Mouse (Mus musculus): ENCODE data around the gene Hormad2. TPM values are rescaled to one million over a fixed set of nuclear protein-coding genes. Genes with fewer than 3 reads are reported as not detected.

Hormad2 gene
- polyA plus RNA-seq, 1 experiment from 2014 or later: 0.51 TPM

DNA sequence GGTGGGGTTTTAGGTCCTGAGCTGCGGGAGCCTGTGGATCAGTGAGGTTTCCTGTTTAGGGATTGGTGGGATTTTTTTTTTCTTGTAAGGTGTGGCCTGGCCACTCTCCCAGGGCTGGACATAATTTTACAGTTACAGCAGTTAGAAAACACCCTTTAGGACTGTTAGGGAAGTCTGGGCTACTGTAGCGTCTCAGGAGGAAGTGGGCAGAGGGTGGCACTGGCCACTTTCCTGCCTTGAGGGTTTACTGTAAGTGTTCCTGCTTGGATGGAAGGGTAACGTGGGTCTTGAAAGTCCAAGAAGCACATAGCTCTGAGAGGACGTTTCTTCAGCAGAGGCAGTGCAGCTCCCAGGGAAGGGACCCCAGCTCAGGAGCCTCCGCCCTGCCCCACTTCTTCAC, 19.7 kb upstream of the Hormad2 start:
- no peaks in the 10 kb centered on the region for H3K27me3 ChIP-seq (ENCODE audit: control insufficient read depth, insufficient read depth, low read length)
- H3K4me3 ChIP-seq (ENCODE audit: low read depth, low read length): no peak overlapping the region
- no peak overlapping the region for H3K4me2 ChIP-seq (replicated peaks; ENCODE audit: low read depth)
- TF ChIP-seq CTCF (IDR thresholded peaks at IDR 0.05; ENCODE audit: low read depth): no peak
- no peak for TF ChIP-seq EP300 (optimal IDR thresholded peaks at IDR 0.05)
- no peaks in the 10 kb centered on the region for H3K36me3 ChIP-seq (ENCODE audit: control insufficient read depth, insufficient read depth, low read length)
- no peak overlapping the region for H3K9ac ChIP-seq (ENCODE audit: low read length)
- H3K4me1 ChIP-seq (replicated peaks; ENCODE audit: control insufficient read depth, insufficient read depth): no peaks in the 10 kb centered on the region
- ATAC-seq (ENCODE audit: low FRiP score, low TSS enrichment): no peak
- 54% methylated on average over 5 of the region's 5 CpGs for WGBS
- H3K27ac ChIP-seq (replicated peaks): no peak overlapping the region
- no peaks in the 10 kb centered on the region for H3K9me3 ChIP-seq (ENCODE audit: control insufficient read depth, low read length)
- DNase-seq (ENCODE audit: low spot score): no peak

DNA sequence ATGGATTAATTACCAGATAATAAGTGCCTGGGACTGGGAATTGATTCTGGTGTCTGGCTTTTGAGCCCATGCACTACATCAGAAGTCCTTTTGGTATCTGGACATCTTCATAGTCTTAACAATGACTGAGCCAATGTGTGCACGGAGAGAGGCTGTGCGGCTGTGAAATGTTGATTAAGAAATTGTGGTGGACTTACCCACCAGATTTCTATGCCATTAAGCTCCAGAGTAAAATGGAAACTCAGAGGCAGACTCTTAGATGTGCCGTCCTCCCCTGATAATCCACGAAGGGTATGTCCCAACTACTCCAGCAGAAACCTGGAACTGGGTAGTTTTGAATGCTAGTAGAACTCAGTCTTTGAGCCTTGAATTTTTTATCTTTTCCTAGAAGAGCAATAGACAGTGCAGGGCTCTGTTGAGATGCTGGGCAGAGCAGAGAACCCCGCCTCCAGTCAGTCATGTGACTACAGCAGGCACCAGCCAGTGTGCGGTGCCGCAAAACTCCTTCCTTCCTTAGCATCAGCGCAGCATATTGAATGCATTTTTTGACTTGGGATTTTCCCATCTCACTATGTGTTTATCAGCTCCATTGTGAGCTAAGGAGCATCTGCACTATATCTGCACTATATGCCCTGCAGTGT, 14.1 kb upstream of the Hormad2 start:
- H3K9ac ChIP-seq (ENCODE audit: low read length): no peak overlapping the region
- H3K9me3 ChIP-seq (ENCODE audit: control insufficient read depth, low read length): no peaks in the 10 kb centered on the region
- ATAC-seq (ENCODE audit: low FRiP score, low TSS enrichment): no peak
- no peak overlapping the region for H3K4me3 ChIP-seq (ENCODE audit: low read depth, low read length)
- H3K27ac ChIP-seq (replicated peaks): no peak overlapping the region
- no peak overlapping the region for H3K4me2 ChIP-seq (replicated peaks; ENCODE audit: low read depth)
- no peaks in the 10 kb centered on the region for H3K4me1 ChIP-seq (replicated peaks; ENCODE audit: control insufficient read depth, insufficient read depth)
- H3K36me3 ChIP-seq (ENCODE audit: control insufficient read depth, insufficient read depth, low read length): no peaks in the 10 kb centered on the region
- no peak for TF ChIP-seq EP300 (optimal IDR thresholded peaks at IDR 0.05)
- TF ChIP-seq CTCF (IDR thresholded peaks at IDR 0.05; ENCODE audit: low read depth): no peak
- 82% methylated on average over 8 of the region's 8 CpGs for WGBS
- no peak for DNase-seq (ENCODE audit: low spot score)
- no peaks in the 10 kb centered on the region for H3K27me3 ChIP-seq (ENCODE audit: control insufficient read depth, insufficient read depth, low read length)

DNA sequence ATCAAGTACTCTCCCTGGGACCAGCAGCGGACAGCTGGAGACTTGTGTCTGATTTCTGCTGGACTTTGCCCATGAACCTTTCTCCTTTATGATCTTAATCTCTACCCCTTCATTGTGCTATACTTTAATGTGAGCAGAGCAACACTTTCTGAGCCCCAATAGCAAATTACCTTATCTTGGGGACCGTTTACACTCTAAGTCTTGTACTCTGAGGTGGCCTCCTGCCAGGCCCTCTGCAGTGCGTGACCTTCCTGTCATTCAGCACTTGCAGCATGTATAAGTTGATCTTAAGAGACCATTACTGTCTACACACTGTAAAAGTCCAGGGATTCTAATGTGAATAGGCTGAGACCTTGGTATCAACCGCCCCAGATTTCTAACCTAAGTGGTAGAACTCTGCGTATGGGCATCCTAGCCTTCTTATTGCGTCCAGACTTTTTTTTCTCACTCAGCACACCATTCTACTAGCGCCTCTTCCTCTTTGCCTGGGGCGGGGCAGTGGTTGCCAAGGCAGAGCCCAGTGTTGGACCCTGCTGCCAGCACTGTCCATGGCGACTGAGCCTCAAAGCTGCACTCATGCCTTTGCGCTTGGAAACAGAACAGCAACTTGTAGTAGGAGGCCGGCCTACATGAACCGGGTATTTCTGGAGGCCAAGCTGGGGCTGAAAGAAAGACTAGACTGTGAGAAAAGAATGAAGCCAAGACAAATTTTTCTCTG, 11.7 kb upstream of the Hormad2 start:
- Histone ChIP-seq H3K27me3 (ENCODE audit: control insufficient read depth, insufficient read depth, low read length) (no peaks in the 10 kb centered on the region), H3K4me2 (replicated peaks; ENCODE audit: low read depth) (no peak overlapping the region; the same call in 1 of the 2 replicates), H3K9me3 (ENCODE audit: control insufficient read depth, low read length) (no peaks in the 10 kb centered on the region), H3K27ac (replicated peaks) (peak overlapping the region; percentile 53; the same call in 1 of the 2 replicates), H3K9ac (ENCODE audit: low read length) (no peak overlapping the region), H3K36me3 (ENCODE audit: control insufficient read depth, insufficient read depth, low read length) (no peaks in the 10 kb centered on the region), H3K4me3 (ENCODE audit: low read depth, low read length) (no peak overlapping the region), H3K4me1 (replicated peaks; ENCODE audit: control insufficient read depth, insufficient read depth) (no peaks in the 10 kb centered on the region)
- DNase-seq (ENCODE audit: low spot score): peak; percentile 71
- peak; percentile 81 for ATAC-seq (ENCODE audit: low FRiP score, low TSS enrichment)
- TF ChIP-seq EP300 (optimal IDR thresholded peaks at IDR 0.05) (no peak), CTCF (IDR thresholded peaks at IDR 0.05; ENCODE audit: low read depth) (no peak)
- WGBS: 63% methylated on average over 12 of the region's 12 CpGs

DNA sequence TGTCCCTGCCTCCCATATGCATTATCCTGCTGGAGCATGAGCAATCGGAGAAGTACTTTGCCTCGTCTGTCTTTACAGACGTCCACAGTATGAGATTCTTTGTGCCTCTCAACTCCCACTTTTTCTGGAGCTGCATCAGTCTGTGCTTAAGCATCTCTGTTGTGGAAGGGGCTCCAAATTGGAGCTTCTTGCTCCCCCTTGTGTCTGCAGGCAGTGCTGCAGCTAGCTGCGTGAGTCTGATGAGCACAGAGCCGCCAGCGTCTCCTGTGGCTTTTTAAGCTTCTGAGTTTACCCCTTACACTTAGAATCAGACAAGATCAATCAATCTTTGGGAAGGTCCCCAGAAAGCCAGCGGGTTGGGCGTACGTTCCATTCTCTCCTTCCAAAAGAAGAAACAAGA, 10.2 kb upstream of the Hormad2 start:
- TF ChIP-seq CTCF (IDR thresholded peaks at IDR 0.05; ENCODE audit: low read depth): peak; percentile 85
- TF ChIP-seq EP300 (optimal IDR thresholded peaks at IDR 0.05): no peak
- no peaks in the 10 kb centered on the region for H3K36me3 ChIP-seq (ENCODE audit: control insufficient read depth, insufficient read depth, low read length)
- WGBS: 18% methylated on average over 9 of the region's 9 CpGs
- peak; percentile 57; the same call in 1 of the 2 replicates for ATAC-seq (ENCODE audit: low FRiP score, low TSS enrichment)
- no peaks in the 10 kb centered on the region for H3K27me3 ChIP-seq (ENCODE audit: control insufficient read depth, insufficient read depth, low read length)
- H3K27ac ChIP-seq (replicated peaks): no peak overlapping the region
- no peaks in the 10 kb centered on the region for H3K9me3 ChIP-seq (ENCODE audit: control insufficient read depth, low read length)
- H3K4me2 ChIP-seq (replicated peaks; ENCODE audit: low read depth): no peak overlapping the region
- DNase-seq (ENCODE audit: low spot score): peak; percentile 77
- H3K9ac ChIP-seq (ENCODE audit: low read length): no peak overlapping the region
- H3K4me3 ChIP-seq (ENCODE audit: low read depth, low read length): no peak overlapping the region
- no peaks in the 10 kb centered on the region for H3K4me1 ChIP-seq (replicated peaks; ENCODE audit: control insufficient read depth, insufficient read depth)

DNA sequence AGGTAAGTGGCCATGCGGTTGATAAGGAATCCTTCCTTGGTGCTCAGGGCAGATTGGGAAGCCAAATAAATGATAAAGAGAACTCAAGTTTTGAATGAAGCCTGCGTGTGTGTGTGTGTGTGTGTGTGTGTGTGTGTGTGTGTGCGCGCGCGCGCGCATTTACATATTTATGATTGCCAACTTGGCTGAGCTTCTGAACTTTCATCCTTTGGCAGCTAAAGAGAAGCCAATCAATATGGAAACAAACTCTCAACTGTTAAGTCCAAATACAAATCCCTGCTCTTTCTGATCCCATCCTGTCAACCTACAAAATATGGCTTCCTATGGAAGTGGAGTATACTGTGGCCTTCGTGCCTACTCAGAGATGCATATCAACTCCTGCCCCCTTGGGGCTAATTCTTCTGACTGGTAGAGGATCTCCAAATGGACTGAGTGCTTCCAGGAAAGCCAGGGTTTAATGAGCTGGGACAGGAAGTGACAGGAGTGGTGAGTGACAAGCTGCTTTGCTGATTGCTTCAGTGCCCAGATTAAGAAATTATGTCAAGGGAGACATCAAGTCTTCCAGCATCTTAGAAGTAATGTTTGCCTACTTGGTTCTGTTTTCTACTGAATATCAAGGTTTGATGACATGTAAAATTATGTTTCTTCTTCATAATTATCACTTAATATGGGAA, 5.4 kb upstream of the Hormad2 start:
- no peak overlapping the region for H3K4me2 ChIP-seq (replicated peaks; ENCODE audit: low read depth)
- no peak overlapping the region for H3K4me3 ChIP-seq (ENCODE audit: low read depth, low read length)
- no peak for TF ChIP-seq EP300 (optimal IDR thresholded peaks at IDR 0.05)
- no peak for TF ChIP-seq CTCF (IDR thresholded peaks at IDR 0.05; ENCODE audit: low read depth)
- H3K9me3 ChIP-seq (ENCODE audit: control insufficient read depth, low read length): no peaks in the 10 kb centered on the region
- H3K4me1 ChIP-seq (replicated peaks; ENCODE audit: control insufficient read depth, insufficient read depth): no peaks in the 10 kb centered on the region
- DNase-seq (ENCODE audit: low spot score) (no peak), ATAC-seq (ENCODE audit: low FRiP score, low TSS enrichment) (no peak)
- no peak overlapping the region for H3K27ac ChIP-seq (replicated peaks)
- WGBS: 93% methylated on average over 9 of the region's 9 CpGs
- no peaks in the 10 kb centered on the region for H3K27me3 ChIP-seq (ENCODE audit: control insufficient read depth, insufficient read depth, low read length)
- H3K36me3 ChIP-seq (ENCODE audit: control insufficient read depth, insufficient read depth, low read length): no peaks in the 10 kb centered on the region
- no peak overlapping the region for H3K9ac ChIP-seq (ENCODE audit: low read length)

DNA sequence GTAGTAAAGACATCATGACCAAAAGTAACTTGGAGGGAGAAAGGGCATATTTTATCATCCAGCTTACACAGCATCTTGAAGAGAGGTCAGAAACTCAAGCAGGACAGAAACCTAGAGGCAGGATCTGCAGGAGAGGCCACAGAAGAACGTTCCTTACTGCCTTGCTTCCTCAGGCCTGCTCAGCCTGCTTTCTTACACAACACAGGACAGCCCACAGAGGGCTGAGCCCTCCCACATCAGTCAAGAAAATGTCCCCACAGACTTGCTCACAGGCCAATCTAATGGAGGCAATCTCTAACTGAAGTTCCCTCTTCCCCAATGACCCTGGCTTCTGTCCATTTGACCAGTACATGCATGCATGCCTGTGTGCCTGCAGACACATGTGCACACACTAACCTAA, 1.4 kb upstream of the Hormad2 start:
- ATAC-seq (ENCODE audit: low FRiP score, low TSS enrichment) (no peak), DNase-seq (ENCODE audit: low spot score) (no peak)
- H3K9ac ChIP-seq (ENCODE audit: low read length): no peak overlapping the region
- H3K36me3 ChIP-seq (ENCODE audit: control insufficient read depth, insufficient read depth, low read length): no peaks in the 10 kb centered on the region
- H3K9me3 ChIP-seq (ENCODE audit: control insufficient read depth, low read length): no peaks in the 10 kb centered on the region
- TF ChIP-seq EP300 (optimal IDR thresholded peaks at IDR 0.05) (no peak), CTCF (IDR thresholded peaks at IDR 0.05; ENCODE audit: low read depth) (no peak)
- no peaks in the 10 kb centered on the region for H3K4me1 ChIP-seq (replicated peaks; ENCODE audit: control insufficient read depth, insufficient read depth)
- 9% methylated on average over 1 of the region's 1 CpGs for WGBS
- no peaks in the 10 kb centered on the region for H3K27me3 ChIP-seq (ENCODE audit: control insufficient read depth, insufficient read depth, low read length)
- no peak overlapping the region for H3K4me2 ChIP-seq (replicated peaks; ENCODE audit: low read depth)
- no peak overlapping the region for H3K4me3 ChIP-seq (ENCODE audit: low read depth, low read length)
- no peak overlapping the region for H3K27ac ChIP-seq (replicated peaks)

All from stomach, postnatal 0 days (tissue).